Mouse (Mus musculus): Measurements from ENCODE around the gene Auts2. TPM values are rescaled to one million over a fixed set of nuclear protein-coding genes. Genes with fewer than 3 reads are reported as not detected.

The Auts2 gene
- polyA plus RNA-seq, 1 experiment from 2014 or later, result 70.9 TPM

DNA sequence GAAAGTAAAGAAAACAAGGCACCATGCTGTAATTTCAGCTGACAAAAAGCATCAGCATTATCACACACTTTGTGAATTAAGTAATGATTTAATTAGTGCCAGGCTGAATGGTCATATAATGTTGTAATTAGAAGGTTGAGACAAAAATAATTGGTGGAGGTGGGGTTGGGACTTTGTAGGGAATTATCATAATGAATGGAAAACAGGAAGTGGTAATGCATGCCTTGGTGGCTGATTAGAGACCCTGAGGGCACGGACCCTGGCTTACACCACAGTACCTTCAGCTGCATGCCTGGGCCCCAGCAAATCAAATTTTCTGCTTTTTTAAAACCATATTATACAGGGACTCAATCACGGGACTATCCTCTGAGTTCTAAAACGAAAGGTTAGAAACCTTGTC lies 586.1 kb downstream of the Auts2 start:
- H3K4me3 ChIP-seq, result no peak overlapping the region
- H3K36me3 ChIP-seq (replicated peaks), result no peaks in the 10 kb centered on the region
- H3K4me2 ChIP-seq, result no peak overlapping the region
- no peak overlapping the region for H3K9ac ChIP-seq
- no peaks in the 10 kb centered on the region for H3K27me3 ChIP-seq (replicated peaks)
- no peaks in the 10 kb centered on the region for H3K9me3 ChIP-seq
- no peak overlapping the region for H3K27ac ChIP-seq
- no peak for ATAC-seq (replicated peaks)
- H3K4me1 ChIP-seq, result no peaks in the 10 kb centered on the region
- 59% methylated on average over 3 of the region's 3 CpGs for WGBS

DNA sequence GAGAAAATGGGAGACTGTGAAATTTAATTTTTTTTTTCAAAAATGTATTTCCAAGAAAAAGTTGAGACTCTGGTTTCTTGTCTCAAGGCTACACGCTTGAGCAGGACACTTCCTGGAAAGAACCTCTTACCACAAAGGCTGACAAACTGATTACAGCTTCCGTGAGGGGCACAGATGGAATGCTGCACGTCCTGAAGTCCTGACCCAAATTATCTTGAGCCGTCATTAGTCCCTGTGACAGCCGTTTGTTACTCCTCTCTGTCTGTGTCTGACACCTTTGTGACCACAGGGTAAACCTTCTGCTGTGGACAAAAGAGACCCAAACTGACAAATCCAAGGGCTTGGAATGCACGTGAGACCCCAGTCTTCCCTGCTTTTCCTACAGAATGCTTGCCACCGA lies 587.1 kb downstream of the Auts2 start:
- Histone ChIP-seq H3K9me3 (no peaks in the 10 kb centered on the region), H3K4me3 (no peak overlapping the region), H3K9ac (no peak overlapping the region), H3K27me3 (replicated peaks) (no peaks in the 10 kb centered on the region), H3K4me1 (no peaks in the 10 kb centered on the region), H3K27ac (no peak overlapping the region), H3K36me3 (replicated peaks) (no peaks in the 10 kb centered on the region), H3K4me2 (no peak overlapping the region)
- WGBS, result 64% methylated on average over 7 of the region's 7 CpGs
- ATAC-seq (replicated peaks), result no peak

DNA sequence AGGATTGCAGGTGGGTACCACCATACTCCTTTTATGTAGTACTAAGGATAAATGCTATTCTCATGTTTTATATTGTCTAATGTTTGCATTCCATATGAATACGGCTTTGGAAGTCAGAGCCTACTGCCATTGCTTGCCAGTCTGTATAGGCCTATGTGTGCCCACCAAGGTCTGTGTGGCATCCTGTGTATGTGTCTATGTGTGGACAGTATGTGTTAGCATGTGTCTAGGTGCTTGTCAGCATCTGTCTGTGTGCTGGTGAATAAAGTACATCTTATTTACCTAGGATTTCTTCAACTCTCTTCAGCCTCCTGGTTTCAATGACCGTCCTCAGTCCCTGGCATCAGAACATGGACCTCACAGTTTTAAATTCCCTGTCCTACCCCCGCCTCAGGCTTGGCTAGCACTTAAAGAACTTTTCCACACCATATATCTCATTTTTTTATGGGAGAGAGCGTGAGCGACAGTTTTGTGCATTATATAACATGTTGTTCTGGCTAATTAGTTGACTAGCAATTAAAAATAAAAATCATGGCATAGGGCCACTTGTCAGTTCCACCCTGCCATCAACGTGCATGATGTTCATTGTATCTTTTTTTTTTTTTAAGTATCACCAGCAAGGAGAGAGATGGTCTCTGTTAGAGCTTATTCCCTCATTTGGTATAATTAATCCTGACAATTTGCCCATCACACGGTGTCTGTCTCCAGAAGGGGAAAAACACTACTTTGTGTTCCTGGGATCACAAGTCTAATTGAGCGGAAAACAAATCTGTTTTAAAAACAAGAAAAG lies 587.7 kb downstream of the Auts2 start:
- ATAC-seq (replicated peaks), result no peak
- no peaks in the 10 kb centered on the region for H3K9me3 ChIP-seq
- H3K4me1 ChIP-seq, result no peaks in the 10 kb centered on the region
- H3K4me3 ChIP-seq, result no peak overlapping the region
- H3K4me2 ChIP-seq, result no peak overlapping the region
- no peaks in the 10 kb centered on the region for H3K27me3 ChIP-seq (replicated peaks)
- H3K36me3 ChIP-seq (replicated peaks), result no peaks in the 10 kb centered on the region
- H3K27ac ChIP-seq, result no peak overlapping the region
- WGBS, result 85% methylated on average over 8 of the region's 8 CpGs
- H3K9ac ChIP-seq, result no peak overlapping the region

DNA sequence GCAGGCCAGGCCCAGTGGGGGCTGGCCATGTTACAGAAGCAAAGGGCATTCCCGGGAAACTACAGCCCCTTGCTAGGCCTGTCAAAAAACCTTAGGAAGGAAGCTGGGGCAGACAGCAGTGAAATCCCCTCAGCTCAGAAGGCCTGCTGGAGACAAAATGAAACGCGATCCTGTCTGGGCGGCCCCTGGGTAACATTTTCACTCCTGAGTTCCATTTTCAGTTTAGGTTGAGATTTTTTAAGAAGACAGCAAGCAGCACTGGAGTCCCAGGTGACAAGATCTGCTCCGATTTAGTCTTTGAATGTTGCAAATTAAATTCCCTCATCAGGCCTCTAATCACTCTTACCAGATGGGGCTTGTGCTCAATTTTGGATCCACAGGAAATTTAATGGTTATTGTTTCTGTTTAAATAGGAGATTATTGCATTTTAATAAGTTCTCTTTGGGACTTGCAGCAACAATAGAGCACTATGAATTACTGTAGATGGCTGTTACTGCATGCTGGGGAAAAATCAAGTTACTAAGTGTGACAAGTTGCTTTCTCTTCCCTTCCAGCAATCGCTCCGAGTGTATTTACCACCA lies 594.5 kb downstream of the Auts2 start:
- no peak; the same call in 1 of the 2 replicates for ATAC-seq (replicated peaks)
- Histone ChIP-seq H3K4me2 (no peak overlapping the region), H3K9ac (no peak overlapping the region), H3K27ac (peak overlapping the region; percentile 58), H3K9me3 (no peaks in the 10 kb centered on the region), H3K4me1 (peaks cover 33% of the 10 kb centered on the region), H3K27me3 (replicated peaks) (no peaks in the 10 kb centered on the region), H3K36me3 (replicated peaks) (no peaks in the 10 kb centered on the region), H3K4me3 (no peak overlapping the region)
- 12% methylated on average over 7 of the region's 7 CpGs for WGBS

DNA sequence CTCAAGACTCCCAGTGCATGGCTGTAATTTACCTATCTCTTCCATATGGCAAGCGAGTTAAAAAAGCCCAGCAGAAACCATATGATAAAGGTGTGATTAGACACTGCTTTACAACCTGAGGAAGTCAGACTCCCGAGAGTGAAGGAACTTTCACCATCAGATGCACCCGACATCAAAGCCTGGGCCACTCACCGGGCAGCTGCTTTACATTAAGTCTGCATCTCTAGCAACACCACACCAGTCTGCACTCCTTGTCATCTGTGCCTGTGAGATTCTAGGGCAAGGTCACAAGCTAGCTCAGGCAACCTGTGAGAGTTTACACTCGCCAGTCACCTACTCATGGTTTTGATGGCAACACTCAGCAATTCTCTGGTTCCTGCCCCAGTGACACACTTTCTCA lies 596.3 kb downstream of the Auts2 start:
- 89% methylated on average over 5 of the region's 5 CpGs for WGBS
- H3K4me3 ChIP-seq, result no peak overlapping the region

DNA sequence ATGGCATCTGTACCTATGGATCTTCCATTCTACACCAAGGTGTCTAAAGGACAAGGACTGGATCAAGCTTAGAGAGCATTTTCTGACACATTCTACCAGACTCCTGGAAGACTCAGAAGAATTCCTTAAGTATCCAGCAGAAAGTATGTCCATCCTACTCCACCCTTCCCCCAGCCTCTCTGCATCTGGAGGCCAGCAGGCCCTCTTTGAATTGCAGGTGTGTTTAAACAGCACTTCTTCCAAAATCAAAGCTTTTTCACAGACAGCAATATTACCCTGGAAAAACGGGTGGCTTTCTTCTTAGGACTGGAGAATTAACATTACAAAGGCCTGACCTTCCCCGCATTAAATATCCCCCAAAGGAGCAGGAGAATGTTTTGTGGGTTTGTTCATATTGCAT lies 598.4 kb downstream of the Auts2 start:
- H3K4me3 ChIP-seq, result no peak overlapping the region

More for the DNA sequence above, 596.3 kb downstream of the Auts2 start:
- H3K27me3 ChIP-seq (replicated peaks), result no peaks in the 10 kb centered on the region
- no peak overlapping the region for H3K27ac ChIP-seq
- no peak overlapping the region for H3K4me2 ChIP-seq
- no peaks in the 10 kb centered on the region for H3K36me3 ChIP-seq (replicated peaks)
- H3K4me1 ChIP-seq, result peaks cover 33% of the 10 kb centered on the region
- no peaks in the 10 kb centered on the region for H3K9me3 ChIP-seq
- no peak overlapping the region for H3K9ac ChIP-seq
- no peak for ATAC-seq (replicated peaks)

DNA sequence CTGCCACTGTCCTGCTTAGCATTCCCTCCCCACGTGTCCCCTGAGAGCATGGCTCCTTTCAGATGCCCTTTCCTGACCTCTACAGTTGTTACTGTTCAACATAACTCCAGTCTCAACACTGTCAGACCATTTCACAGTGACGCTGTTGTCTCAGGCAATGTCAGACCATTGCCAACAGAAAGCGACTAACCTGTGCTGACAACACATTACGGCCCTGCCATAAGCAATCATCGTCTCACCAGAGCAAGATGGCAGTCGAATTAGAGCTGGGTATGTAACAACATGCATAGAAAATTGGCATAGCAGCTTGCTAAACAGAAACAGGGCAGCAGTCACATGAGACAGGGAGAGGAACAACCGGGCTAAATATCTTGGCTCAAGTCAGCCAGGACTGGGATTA lies 614.4 kb downstream of the Auts2 start:
- no peaks in the 10 kb centered on the region for H3K4me1 ChIP-seq
- no peaks in the 10 kb centered on the region for H3K36me3 ChIP-seq (replicated peaks)
- H3K27me3 ChIP-seq (replicated peaks), result no peaks in the 10 kb centered on the region
- no peak overlapping the region for H3K4me2 ChIP-seq
- no peak for ATAC-seq (replicated peaks)
- no peak overlapping the region for H3K27ac ChIP-seq
- WGBS, result 49% methylated on average over 7 of the region's 7 CpGs
- H3K9me3 ChIP-seq, result no peaks in the 10 kb centered on the region
- H3K9ac ChIP-seq, result no peak overlapping the region
- no peak overlapping the region for H3K4me3 ChIP-seq

More for the DNA sequence above, 598.4 kb downstream of the Auts2 start:
- Histone ChIP-seq H3K9me3 (no peaks in the 10 kb centered on the region), H3K4me1 (peaks cover 30% of the 10 kb centered on the region), H3K9ac (no peak overlapping the region), H3K27ac (no peak overlapping the region), H3K27me3 (replicated peaks) (no peaks in the 10 kb centered on the region), H3K36me3 (replicated peaks) (no peaks in the 10 kb centered on the region), H3K4me2 (no peak overlapping the region)
- WGBS, result 6% methylated on average over 2 of the region's 2 CpGs
- no peak for ATAC-seq (replicated peaks)

DNA sequence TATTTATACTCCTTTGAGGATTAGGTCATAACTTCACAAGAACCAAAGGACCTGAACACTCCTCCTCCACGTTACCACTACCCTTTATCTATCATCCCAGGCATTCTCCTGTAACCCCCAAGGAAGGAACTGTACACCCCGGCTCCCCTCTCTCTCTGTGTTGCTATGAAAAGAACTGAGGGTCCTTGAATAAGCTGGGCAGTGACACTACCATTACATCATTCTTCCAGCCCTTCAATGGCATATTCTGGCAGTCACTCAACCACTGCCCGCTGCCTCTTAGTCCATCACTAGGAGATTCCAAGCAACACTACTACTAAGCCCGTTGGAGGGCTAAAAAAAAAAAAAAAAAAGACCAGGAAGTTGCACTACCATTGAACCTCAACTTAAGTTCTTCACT lies 620.4 kb downstream of the Auts2 start:
- Histone ChIP-seq H3K4me1 (peaks cover 21% of the 10 kb centered on the region), H3K4me3 (no peak overlapping the region), H3K9me3 (no peaks in the 10 kb centered on the region), H3K27me3 (replicated peaks) (no peaks in the 10 kb centered on the region), H3K4me2 (no peak overlapping the region), H3K9ac (no peak overlapping the region), H3K36me3 (replicated peaks) (no peaks in the 10 kb centered on the region), H3K27ac (no peak overlapping the region)
- WGBS, result 79% methylated on average over 4 of the region's 4 CpGs
- ATAC-seq (replicated peaks), result no peak

DNA sequence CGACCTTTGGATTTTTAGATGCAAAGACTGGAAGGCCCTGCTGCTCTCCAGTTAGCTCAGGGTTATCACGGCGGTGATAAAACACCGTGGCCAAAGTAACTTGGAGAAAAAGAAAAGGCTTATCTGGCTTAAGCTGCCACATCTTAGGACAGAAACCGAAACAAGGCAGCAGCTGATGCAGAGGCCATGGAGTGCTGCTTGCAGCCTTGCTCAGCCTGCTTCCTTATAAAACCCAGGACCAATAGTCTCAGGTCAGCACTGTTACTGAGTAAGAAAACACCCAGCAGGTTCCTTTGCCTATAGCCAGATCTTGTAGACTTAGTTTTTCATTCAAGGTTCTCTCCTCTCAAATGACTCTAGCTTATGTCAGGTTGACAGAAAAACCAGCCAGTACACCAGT lies 621.0 kb downstream of the Auts2 start:
- WGBS, result 40% methylated on average over 5 of the region's 5 CpGs
- Histone ChIP-seq H3K27me3 (replicated peaks) (no peaks in the 10 kb centered on the region), H3K4me2 (no peak overlapping the region), H3K9me3 (no peaks in the 10 kb centered on the region), H3K27ac (no peak overlapping the region), H3K4me3 (no peak overlapping the region), H3K4me1 (peaks cover 26% of the 10 kb centered on the region), H3K9ac (no peak overlapping the region), H3K36me3 (replicated peaks) (no peaks in the 10 kb centered on the region)
- no peak for ATAC-seq (replicated peaks)

DNA sequence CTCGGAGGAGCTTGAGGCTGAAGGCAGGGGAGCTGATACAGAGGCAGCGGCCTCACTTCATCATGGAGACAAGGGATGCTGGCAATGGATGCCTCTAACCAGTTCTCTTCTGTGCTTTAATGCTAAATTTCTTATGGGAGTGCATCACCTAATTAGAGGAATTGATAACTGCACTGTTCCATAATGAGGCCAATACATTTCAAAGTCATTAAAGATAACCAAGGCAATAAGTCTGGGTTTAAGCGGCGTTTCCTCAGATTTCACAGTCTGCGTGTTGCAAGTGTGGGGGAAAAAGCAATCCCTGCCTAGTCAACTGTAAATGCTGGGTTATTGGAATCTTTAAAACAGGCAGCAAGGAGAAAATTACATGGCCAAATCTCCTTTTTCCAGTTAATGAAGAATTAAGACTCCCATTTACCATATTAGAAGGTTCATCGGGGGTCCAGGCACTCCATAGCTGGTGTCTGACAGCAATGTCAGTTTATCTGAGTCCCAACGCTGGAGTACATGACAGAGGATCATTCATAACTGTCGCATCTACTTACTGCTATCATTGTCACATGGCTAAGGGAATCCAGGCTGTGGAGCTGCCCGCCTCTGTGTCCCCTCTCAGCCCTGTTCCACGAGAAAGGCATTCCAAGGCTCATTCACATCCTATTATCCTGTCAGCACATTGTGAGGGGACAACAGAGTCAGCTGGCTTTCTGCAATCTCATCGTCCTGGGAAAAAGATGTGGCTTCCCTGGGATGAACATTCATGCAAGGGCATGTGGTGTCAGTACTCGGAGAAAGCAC lies 623.0 kb downstream of the Auts2 start:
- Histone ChIP-seq H3K4me1 (peaks cover 32% of the 10 kb centered on the region), H3K4me2 (no peak overlapping the region), H3K9me3 (no peaks in the 10 kb centered on the region), H3K4me3 (no peak overlapping the region), H3K27me3 (replicated peaks) (no peaks in the 10 kb centered on the region), H3K27ac (0 out of 2 replicates have a peak overlapping the region, but pooled peaks have one; percentile 6), H3K36me3 (replicated peaks) (no peaks in the 10 kb centered on the region), H3K9ac (no peak overlapping the region)
- 40% methylated on average over 12 of the region's 12 CpGs for WGBS
- no peak for ATAC-seq (replicated peaks)

DNA sequence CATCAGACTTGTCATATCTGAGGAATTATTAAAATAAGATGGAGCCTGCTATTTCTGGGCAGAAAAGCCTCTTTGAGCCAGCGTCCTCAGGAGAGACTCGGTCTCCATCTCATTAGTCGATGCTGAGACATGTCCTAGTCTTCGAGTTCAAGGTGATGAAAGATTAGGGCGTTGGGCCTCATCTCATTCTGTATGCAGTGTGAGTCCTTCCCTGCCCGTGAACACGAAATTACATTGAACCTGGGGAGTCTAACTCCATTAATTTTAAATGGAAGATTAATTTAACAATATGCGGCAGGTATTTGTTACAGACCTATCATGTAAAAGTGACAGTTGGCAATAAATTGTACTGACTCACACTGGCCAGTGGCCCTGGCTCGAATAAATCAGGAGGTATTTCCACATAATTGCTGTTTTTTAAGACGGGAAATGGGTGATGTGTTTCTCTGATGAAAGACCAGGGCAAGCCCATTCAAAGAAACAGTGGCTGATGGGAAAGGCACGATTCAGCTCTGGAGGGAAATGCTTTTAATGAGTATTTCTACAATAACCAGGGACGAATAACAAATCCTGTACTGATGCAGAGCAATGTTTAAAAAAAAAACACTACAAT lies 626.2 kb downstream of the Auts2 start:
- no peak overlapping the region for H3K4me2 ChIP-seq

DNA sequence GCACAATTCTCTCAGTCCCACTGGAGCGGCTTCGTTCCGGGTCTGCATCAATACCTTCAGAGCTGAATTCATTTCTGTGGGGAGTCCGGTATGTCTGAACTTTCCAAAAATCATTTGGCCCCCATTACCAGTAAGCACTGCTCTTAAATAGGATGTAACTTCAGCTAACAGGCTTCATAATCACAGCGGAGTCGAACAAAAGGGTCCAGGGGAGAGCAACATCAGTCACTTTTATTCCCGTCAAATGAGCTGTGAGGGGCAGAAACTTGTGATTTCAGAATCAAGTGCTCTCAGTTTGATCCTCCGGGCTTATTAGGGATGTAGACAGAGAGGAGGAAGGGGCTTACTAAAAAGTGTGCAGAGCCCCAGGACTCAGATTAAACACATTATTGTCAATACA lies 629.6 kb downstream of the Auts2 start:
- Histone ChIP-seq H3K4me2 (no peak overlapping the region; the same call in 1 of the 2 replicates), H3K9ac (no peak overlapping the region), H3K9me3 (no peaks in the 10 kb centered on the region), H3K36me3 (replicated peaks) (no peaks in the 10 kb centered on the region), H3K4me3 (no peak overlapping the region), H3K4me1 (peaks cover 32% of the 10 kb centered on the region), H3K27ac (0 out of 2 replicates have a peak overlapping the region, but pooled peaks have one; percentile 25), H3K27me3 (replicated peaks) (no peaks in the 10 kb centered on the region)
- no peak for ATAC-seq (replicated peaks)
- WGBS, result 14% methylated on average over 8 of the region's 8 CpGs

More for the DNA sequence above, 626.2 kb downstream of the Auts2 start:
- 24% methylated on average over 12 of the region's 12 CpGs for WGBS
- peaks cover 46% of the 10 kb centered on the region for H3K4me1 ChIP-seq
- H3K9me3 ChIP-seq, result no peaks in the 10 kb centered on the region
- no peaks in the 10 kb centered on the region for H3K36me3 ChIP-seq (replicated peaks)
- no peak overlapping the region for H3K4me3 ChIP-seq
- H3K27ac ChIP-seq, result peak overlapping the region; percentile 62
- H3K27me3 ChIP-seq (replicated peaks), result no peaks in the 10 kb centered on the region
- peak; percentile 56 for ATAC-seq (replicated peaks)
- H3K9ac ChIP-seq, result no peak overlapping the region
